Mouse (Mus musculus) neutrophil, adult 65 days (primary cell): ENCODE measurements around the gene Kif24. TPM values are rescaled to one million over a fixed set of nuclear protein-coding genes. Genes with fewer than 3 reads are reported as not detected.

Experiments used
- total RNA-seq: library from RNA; stranded (reverse); gene quantifications from 2 replicates; pipeline ENCODE4 v1.2.4, GENCODE M21; 2023

Gene Kif24
- total RNA-seq, result 5.8 and 10.5 TPM in 2 replicates

DNA sequence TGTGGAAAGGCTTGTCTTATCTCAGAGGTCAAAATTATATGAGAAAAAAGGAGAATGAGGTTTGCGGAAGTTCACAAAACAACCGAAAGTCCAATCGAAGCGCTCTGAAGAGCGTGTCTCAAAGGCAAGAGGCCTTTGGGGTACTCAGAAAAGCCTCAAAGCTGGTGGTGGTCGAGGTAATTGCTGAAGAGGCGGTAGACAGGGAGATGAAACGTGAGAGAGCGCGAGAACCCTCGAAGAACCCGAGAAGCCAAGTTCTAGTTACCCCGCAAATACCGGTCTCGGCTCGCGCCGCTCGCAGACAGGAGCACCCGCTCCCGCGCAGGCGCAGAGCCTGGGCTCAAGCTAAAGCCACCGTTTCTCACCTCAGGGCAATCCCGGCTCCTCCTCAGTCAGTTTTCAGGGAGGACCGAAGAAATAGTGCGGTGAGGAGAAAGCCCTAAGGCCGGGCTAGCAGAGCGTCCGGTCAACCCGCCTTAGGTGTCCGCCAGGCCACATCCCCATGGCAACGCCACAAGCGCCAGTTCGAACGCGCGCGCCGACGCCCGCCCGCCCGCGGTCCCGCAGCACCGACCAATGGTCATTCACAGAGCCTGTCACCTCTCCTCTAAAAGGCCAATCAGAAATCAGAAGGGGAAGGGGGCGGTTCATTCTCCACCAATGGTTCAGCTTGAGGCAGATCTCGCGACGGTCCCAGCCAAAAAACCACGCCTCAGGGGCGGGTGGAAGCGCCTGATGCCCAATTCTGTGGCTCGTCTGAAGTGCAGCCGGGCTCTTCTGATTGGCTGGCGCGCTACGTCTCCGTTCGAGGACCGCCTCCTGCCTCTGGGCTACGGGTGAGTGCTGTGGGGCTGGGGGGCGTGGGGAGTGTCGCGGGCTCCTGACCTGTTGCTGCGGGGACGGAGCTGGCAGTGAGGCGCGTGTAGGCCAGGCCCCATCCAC, at the start of gene Kif24, which contains the start of gene Nudt2:
Kif24 (minus strand) TSS at position 543 of the 942 bp plus-strand sequence.
Nudt2 (plus strand) TSS at position 807 of the 942 bp plus-strand sequence.

GRCm38 (mm10) chr4:41502986-41503412, 38.3 kb upstream of the Kif24 start, which contains the start of gene AI464131:
Gene AI464131, minus strand, starts transcription at chr4:41503076.

DNA sequence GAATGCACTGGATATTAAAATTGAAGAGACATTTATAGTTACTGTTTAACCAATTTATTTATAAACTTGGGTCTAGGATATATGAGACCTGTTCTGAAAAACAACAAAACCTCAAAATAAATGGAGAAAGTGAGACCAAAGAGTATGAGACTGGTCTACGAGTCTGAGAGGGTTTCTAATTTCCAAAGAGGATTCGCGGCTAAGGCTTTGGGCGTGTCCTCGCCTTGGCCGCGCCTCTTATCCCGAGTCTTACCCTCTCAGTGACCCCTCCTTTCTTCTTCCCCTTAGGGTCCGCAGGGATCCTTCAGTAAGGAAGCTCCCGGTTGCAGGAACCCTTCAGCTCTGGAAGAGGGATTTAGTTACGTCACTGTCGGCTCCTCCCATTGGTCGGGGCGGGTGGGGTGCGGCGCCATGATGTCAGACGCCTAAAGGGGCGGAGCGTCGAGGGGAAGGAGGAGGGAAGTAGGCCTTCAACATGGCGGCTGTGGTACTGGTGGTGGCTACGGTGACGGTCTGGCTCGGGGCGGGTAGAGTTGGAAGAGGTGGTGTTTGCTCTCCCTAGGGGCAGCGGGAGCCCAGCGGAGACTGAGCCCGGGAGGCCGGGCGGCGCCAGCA, 116.0 kb downstream of the Kif24 start, which contains the start of gene Ubap1:
Ubap1 (plus strand) TSS at position 413 of the 615 bp plus-strand sequence.

Other genes starting within 250 kb of the Kif24 start
- gene Ubap2, start 189.7 kb downstream of the Kif24 start, total RNA-seq, result 22.1 and 24.2 TPM in 2 replicates
- gene Dcaf12, start 150.0 kb downstream of the Kif24 start, total RNA-seq, result 47.9 and 50.3 TPM in 2 replicates
- gene Ubap1, start 115.9 kb downstream of the Kif24 start, total RNA-seq, result 89.5 and 135 TPM in 2 replicates
- 2.3 and 3.4 TPM in 2 replicates for gene Nudt2, start 264 bp upstream of the Kif24 start, total RNA-seq
- gene AI464131, start 38.2 kb upstream of the Kif24 start, total RNA-seq, result not detected in 2 replicates
- not detected in 2 replicates for gene 1110017D15Rik, start 52.4 kb upstream of the Kif24 start, total RNA-seq
- gene Fam219a, start 104.7 kb upstream of the Kif24 start, total RNA-seq, result 17.4 and 22.1 TPM in 2 replicates
- gene Dnaic1, start 104.9 kb upstream of the Kif24 start, total RNA-seq, result not detected in 2 replicates
- not detected in 2 replicates for gene Enho, start 175.4 kb upstream of the Kif24 start, total RNA-seq
- not detected in 2 replicates for gene Cntfr, start 232.2 kb upstream of the Kif24 start, total RNA-seq
- 9.6 and 15.2 TPM in 2 replicates for gene Il11ra1, start 235.1 kb upstream of the Kif24 start, total RNA-seq
- 22.3 and 23.9 TPM in 2 replicates for gene Rpp25l, start 248.6 kb upstream of the Kif24 start, total RNA-seq